Mouse (Mus musculus) stomach, postnatal 0 days (tissue): ENCODE measurements at regions not wholly inside any gene's neighbourhood (a gene's known extent, or its start where the extent isn't known, plus 50 kb on each side); places are given as distances from the start of the nearest gene placed in this dataset.
A peak's percentile ranks its signal among the peaks of the same experiment; 100 is the strongest.

ENCODE experiments used
- ATAC-seq: fragments of 200-750 bp; cut with Nextera tagmentation; 2 replicates; pipeline ENCODE4 v1.8.0; 2017; ENCODE audit not compliant: low FRiP score, low TSS enrichment
- DNase-seq: peaks from one replicate; pipeline ENCODE4 v3.0.0-alpha.2; 2016; ENCODE audit warnings: low spot score
- H3K27ac ChIP-seq: fragments of 300-500 bp; sonication (generic); replicated peaks from 2 replicates; pipeline ENCODE4 v1.5.1; 2014; ENCODE audit warnings: mild to moderate bottlenecking, control low read depth
- H3K27me3 ChIP-seq: fragments of 300-500 bp; sonication (generic); 2 replicates; pipeline ENCODE4 v1.6.1; 2014; ENCODE audit warnings: low read length; ENCODE audit not compliant: control insufficient read depth, insufficient read depth
- H3K36me3 ChIP-seq: fragments of 300-500 bp; sonication (generic); 2 replicates; pipeline ENCODE4 v1.6.1; 2014; ENCODE audit warnings: low read length, mixed read lengths; ENCODE audit not compliant: control insufficient read depth, insufficient read depth
- H3K4me1 ChIP-seq: fragments of 300-500 bp; sonication (generic); replicated peaks from 2 replicates; pipeline ENCODE4 v1.6.1; 2014; ENCODE audit warnings: antibody characterized with exemption; ENCODE audit not compliant: control insufficient read depth, insufficient read depth
- H3K4me2 ChIP-seq: fragments of 300-500 bp; sonication (generic); replicated peaks from 2 replicates; pipeline ENCODE4 v1.6.1; 2014; ENCODE audit warnings: low read depth, mild to moderate bottlenecking, control low read depth, moderate library complexity
- H3K4me3 ChIP-seq: fragments of 300-500 bp; sonication (generic); 2 replicates; pipeline ENCODE4 v1.5.1; 2014; ENCODE audit warnings: low read depth, low read length, control low read depth
- H3K9ac ChIP-seq: fragments of 300-500 bp; sonication (generic); 2 replicates; pipeline ENCODE4 v1.6.1; 2014; ENCODE audit warnings: mild to moderate bottlenecking, low read length, control low read depth, mixed read lengths
- H3K9me3 ChIP-seq: fragments of 300-500 bp; sonication (generic); 2 replicates; pipeline ENCODE4 v1.6.1; 2016; ENCODE audit warnings: low read length; ENCODE audit not compliant: control insufficient read depth
- CTCF ChIP-seq: IDR thresholded peaks from 2 replicates; pipeline ENCODE4 v1.5.1; 2016; ENCODE audit warnings: antibody characterized with exemption, low read depth, mild to moderate bottlenecking, moderate library complexity
- EP300 ChIP-seq: optimal IDR thresholded peaks from 2 replicates; pipeline ENCODE3; 2016; ENCODE audit warnings: antibody characterized with exemption
- WGBS: fragments of 180-500 bp; shearing (Covaris S2); extraction: QIAGEN DNeasy Blood & Tissue Kit; methylation state at CpG from one replicate; pipeline ENCODE4 v1.1.7; 2014; 5-methylcytosine and 5-hydroxymethylcytosine counted together

DNA sequence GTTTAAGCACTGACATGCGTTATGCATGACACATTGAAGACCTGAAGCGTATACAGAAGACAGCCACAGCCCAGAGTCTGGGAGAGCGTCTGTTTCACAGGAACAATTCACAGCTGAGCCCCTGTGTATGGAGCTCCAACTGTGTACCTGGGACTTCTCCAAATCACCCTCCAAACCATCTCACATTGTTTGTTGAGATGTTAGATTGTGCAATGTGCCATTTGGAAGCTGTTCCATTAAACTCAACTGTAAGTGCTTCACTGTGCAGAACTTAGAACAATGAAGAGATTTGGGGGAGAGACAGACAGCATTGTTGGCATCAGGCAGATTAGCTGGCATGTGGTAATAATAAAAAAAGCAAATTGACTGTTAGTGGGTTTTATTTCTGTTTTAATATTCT, 74.1 kb upstream of the Card11 start:
- ATAC-seq: no peak
- H3K36me3 ChIP-seq: no peaks in the 10 kb centered on the region
- H3K9me3 ChIP-seq: no peaks in the 10 kb centered on the region
- H3K9ac ChIP-seq: no peak overlapping the region
- TF ChIP-seq CTCF (no peak), EP300 (no peak)
- no peak overlapping the region for H3K27ac ChIP-seq
- 43% methylated on average over 3 of the region's 3 CpGs for WGBS
- H3K4me2 ChIP-seq: no peak overlapping the region
- no peaks in the 10 kb centered on the region for H3K4me1 ChIP-seq
- no peaks in the 10 kb centered on the region for H3K27me3 ChIP-seq
- H3K4me3 ChIP-seq: no peak overlapping the region
- DNase-seq: no peak

DNA sequence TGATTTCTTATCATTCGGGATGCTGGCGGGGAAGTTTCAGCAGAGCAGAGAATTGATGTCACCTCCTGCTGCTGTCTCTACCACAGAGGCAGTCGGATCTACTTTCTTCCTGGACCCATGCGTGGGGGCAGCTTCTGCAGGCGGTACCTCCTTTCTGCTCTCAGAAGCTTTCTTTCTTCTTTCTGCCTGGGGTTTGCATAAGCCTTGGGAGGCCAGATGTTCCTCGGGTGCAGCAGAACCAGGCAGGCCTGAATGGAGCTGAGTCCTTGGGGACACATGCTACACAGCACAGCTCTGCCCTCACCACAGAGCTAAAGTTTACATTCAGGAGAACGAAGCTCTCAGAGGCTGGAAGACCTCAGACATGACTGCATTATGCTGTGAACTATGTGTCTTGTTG, 75.8 kb upstream of the Card11 start:
- 58% methylated on average over 7 of the region's 7 CpGs for WGBS
- H3K27ac ChIP-seq: no peak overlapping the region
- no peak for TF ChIP-seq EP300
- TF ChIP-seq CTCF: no peak
- DNase-seq (no peak), ATAC-seq (no peak)
- H3K9ac ChIP-seq: no peak overlapping the region
- no peaks in the 10 kb centered on the region for H3K27me3 ChIP-seq
- no peaks in the 10 kb centered on the region for H3K4me1 ChIP-seq
- H3K4me2 ChIP-seq: no peak overlapping the region
- H3K36me3 ChIP-seq: no peaks in the 10 kb centered on the region
- no peak overlapping the region for H3K4me3 ChIP-seq
- no peaks in the 10 kb centered on the region for H3K9me3 ChIP-seq

DNA sequence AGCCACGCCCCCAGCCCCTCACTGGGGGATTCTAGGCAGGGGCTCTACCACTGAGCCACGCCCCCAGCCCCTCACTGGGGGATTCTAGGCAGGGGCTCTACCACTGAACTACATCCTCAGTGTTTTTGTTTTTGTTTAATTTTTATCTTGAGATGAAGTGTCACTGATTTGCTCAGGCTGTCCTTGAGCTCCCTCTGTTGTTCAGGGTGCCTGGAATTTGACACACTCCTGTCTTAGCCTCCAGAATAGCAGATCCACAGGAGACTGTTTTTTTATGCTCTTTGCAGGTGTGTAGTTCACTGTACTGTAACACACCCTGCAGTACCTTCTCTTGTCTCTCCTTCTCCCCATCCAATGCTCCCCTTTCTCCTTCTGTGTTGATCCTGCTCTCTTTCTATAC, 76.6 kb upstream of the Card11 start:
- Histone ChIP-seq H3K4me1 (no peaks in the 10 kb centered on the region), H3K36me3 (no peaks in the 10 kb centered on the region), H3K9ac (no peak overlapping the region), H3K27me3 (no peaks in the 10 kb centered on the region), H3K27ac (no peak overlapping the region), H3K4me2 (no peak overlapping the region), H3K9me3 (no peaks in the 10 kb centered on the region), H3K4me3 (no peak overlapping the region)
- TF ChIP-seq EP300 (no peak), CTCF (peak; percentile 51)
- WGBS: 71% methylated on average over 2 of the region's 2 CpGs
- no peak for ATAC-seq
- DNase-seq: no peak

DNA sequence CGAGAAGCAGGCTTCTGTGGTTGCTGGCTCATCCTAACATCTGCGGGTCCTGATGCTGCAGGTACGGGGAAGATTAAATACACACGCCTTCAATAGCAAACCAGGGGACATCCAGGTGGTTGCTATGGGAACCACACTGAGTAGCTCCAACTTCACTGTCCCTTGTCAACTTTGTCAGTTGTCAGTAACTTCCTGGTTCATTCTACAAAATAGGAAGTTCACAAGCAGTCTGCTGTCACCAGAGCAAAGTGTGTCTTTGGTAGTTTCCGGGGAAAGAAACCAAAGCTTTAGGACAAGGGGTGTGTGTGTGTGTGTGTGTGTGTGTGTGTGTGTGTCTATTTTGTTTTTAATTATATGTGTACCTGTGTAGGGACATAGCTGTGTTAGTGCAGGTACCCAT, 80.5 kb upstream of the Card11 start:
- DNase-seq: no peak
- Histone ChIP-seq H3K4me3 (no peak overlapping the region), H3K4me1 (no peaks in the 10 kb centered on the region), H3K9ac (no peak overlapping the region), H3K27me3 (no peaks in the 10 kb centered on the region), H3K4me2 (no peak overlapping the region), H3K36me3 (no peaks in the 10 kb centered on the region), H3K27ac (no peak overlapping the region), H3K9me3 (no peaks in the 10 kb centered on the region)
- ATAC-seq: no peak
- 67% methylated on average over 5 of the region's 5 CpGs for WGBS
- TF ChIP-seq EP300: no peak
- TF ChIP-seq CTCF: no peak

DNA sequence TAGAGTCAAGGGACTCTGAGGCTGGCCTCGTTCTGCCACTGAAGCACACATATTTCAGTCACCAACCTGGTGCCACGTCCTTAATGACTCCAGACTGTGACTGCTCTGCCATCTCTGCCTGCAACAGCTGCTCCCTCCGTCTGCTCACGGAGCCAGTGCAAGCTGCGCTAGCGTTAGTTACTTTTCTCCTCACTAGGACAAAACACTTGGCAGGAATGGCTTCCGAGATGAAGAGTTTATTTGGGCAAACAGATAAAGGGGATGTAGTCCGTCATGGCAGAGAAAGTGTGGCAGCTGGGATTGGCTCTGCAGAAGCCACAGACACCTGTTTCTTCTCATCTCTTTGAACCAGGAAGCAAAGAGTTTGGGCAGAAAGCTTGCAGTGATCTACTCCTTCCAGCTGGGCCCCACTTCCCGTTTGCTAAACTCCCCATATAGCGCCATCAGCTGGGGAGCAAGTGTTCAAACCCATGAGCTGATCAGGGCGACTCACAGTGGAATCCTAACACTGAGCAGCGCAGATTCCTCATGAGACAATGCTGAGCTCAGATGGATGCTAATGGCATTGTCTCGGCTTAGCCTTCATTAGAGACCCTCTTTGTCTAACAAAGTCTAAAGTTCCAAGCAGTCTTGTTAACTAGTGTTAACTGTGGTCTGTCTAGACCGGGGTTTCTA, 83.8 kb upstream of the Card11 start:
- Histone ChIP-seq H3K27ac (no peak overlapping the region), H3K36me3 (no peaks in the 10 kb centered on the region), H3K4me1 (no peaks in the 10 kb centered on the region), H3K9ac (no peak overlapping the region), H3K27me3 (no peaks in the 10 kb centered on the region), H3K4me2 (no peak overlapping the region), H3K4me3 (no peak overlapping the region), H3K9me3 (no peaks in the 10 kb centered on the region)
- WGBS: 74% methylated on average over 14 of the region's 14 CpGs
- no peak for ATAC-seq
- peak; percentile 12; the same call in 1 of the 2 replicates for TF ChIP-seq CTCF
- no peak for TF ChIP-seq EP300
- no peak for DNase-seq

DNA sequence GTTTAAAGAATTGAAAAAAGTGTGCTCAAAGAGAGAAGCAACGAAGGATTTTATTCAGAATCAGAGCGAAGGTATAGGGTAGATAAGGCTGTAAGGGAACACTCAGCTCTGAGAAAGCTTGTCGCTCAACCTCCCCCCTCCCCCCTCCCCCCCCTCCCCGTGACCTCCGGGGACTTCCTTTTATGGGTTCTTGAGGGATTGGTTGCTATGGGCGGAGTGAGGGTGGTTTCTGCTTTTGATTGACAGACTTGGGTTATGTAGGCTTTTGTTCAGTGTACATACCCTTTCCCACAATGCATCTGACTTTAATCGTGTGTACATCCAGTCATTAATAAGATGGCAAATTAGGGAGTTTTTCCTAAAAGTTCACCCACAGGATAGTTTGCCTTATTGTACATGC, 84.4 kb upstream of the Card11 start:
- WGBS: 50% methylated on average over 5 of the region's 7 CpGs

More for the DNA sequence above, 84.4 kb upstream of the Card11 start:
- H3K27ac ChIP-seq: no peak overlapping the region
- no peaks in the 10 kb centered on the region for H3K9me3 ChIP-seq
- H3K9ac ChIP-seq: no peak overlapping the region
- no peak overlapping the region for H3K4me2 ChIP-seq
- TF ChIP-seq CTCF (no peak), EP300 (no peak)
- H3K36me3 ChIP-seq: no peaks in the 10 kb centered on the region
- ATAC-seq: no peak
- peak; percentile 22 for DNase-seq
- H3K27me3 ChIP-seq: no peaks in the 10 kb centered on the region
- H3K4me3 ChIP-seq: no peak overlapping the region
- no peaks in the 10 kb centered on the region for H3K4me1 ChIP-seq
